Mouse (Mus musculus): Measurements from ENCODE around the gene Aspdh.
A peak's percentile ranks its signal among the peaks of the same experiment; 100 is the strongest.

Gene Aspdh

GRCm38 (mm10) chr7:44453256-44453655, 11.9 kb upstream of the Aspdh start:
- no peak for DNase-seq

- no peak for DNase-seq
Measured at GRCm38 (mm10) chr7:44456302-44456701, 8.9 kb upstream of the Aspdh start.

DNA sequence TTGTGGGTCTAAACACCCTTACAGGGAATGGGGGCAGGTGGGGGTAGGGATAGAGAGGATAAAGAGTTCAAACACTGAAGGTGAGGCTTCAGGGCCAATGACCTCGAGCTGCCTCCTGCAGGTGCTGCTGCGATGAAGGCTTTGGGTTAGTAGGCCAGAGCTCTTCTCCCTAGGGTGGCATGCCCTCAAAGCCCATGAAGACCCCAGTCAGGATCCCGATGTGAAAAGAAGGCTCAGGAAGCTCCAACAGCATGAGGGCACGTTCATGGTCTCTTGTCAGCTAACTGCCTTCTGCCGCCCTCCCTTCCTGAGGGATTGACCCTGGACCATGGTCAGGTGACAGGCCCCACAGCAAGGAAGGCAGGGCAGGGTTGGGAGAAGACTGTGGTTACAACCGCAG, 5.1 kb upstream of the Aspdh start:
- peak; percentile 2 for DNase-seq

DNA sequence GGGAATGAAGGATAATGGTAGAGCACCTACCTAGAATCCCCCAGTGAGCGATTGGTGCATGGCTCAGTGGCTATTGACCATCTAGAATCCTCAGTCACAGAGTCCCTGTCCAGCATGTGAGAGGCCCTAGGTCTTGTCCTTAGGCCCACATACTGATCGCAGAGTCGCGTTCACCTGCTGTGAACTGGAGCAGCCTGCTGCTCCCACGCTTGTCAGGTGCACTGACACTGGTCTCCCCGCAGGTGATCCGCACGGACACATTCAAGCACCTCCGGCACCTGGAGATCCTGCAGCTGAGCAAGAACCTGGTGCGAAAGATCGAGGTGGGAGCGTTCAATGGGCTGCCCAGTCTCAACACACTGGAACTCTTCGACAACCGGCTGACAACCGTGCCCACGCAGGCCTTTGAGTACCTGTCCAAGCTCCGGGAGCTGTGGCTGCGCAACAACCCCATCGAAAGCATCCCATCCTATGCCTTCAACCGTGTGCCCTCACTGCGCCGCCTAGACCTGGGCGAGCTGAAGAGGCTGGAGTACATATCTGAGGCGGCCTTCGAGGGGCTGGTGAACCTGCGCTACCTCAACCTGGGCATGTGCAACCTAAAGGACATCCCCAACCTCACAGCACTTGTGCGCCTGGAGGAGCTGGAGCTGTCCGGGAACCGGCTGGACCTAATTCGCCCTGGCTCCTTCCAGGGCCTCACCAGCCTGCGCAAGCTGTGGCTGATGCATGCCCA, 4.3 kb upstream of the Aspdh start:
- DNase-seq = no peak

DNA sequence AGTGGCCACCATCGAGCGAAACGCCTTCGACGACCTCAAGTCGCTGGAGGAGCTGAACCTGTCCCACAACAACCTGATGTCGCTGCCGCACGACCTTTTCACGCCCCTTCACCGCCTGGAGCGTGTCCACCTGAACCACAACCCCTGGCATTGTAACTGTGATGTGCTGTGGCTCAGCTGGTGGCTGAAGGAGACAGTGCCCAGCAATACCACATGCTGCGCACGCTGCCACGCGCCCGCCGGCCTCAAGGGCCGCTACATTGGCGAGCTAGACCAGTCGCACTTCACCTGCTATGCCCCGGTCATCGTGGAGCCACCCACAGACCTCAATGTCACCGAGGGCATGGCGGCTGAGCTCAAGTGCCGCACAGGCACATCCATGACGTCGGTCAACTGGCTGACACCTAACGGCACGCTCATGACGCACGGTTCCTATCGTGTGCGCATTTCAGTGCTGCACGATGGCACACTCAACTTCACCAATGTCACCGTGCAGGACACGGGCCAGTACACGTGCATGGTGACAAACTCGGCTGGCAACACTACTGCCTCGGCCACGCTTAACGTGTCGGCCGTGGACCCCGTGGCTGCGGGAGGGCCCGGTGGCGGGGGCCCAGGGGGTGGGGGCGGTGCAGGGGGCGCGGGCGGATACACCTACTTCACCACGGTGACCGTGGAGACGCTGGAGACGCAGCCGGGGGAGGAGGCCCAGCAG, 3.5 kb upstream of the Aspdh start:
- no peak for DNase-seq

GRCm38 (mm10) chr7:44462218-44463055, 2.8 kb upstream of the Aspdh start:
- DNase-seq = peak; percentile 64

- DNase-seq = no peak
Measured at GRCm38 (mm10) chr7:44463056-44463425, 2.1 kb upstream of the Aspdh start.

DNA sequence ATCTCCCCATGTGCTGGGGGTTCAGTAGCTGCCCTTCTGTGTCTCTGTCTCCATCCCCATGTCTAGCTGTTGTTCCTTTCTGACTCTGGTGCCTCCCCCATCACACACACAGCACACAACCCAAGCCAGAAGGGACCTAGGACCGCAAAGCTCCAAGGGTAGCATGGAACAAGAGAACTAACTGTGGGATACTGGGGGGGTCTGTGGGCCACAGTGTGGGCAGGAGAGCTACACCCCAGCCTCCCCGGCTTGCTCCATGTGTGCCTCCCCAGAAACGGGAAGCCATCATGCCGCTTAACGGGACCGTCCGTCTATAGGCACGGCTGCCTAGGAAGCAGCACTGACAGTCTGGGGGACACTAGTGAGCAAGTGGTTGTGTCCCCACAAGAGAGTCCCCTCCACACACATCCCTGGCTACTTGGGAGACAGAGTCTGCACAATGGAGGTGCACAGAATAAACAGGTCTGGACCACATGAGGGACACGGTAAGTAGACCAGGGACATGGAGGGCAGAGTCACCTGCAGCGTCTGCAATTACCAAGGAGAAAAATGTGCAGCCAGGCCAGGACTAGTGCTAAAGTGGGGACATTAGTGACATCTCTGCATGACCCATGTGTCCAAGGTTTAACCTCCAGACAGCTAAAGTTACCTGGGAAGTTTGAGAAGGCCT, 1.5 kb upstream of the Aspdh start:
- no peak for DNase-seq

- DNase-seq = no peak
Measured at GRCm38 (mm10) chr7:44464511-44464910, 680 bp upstream of the Aspdh start.

DNA sequence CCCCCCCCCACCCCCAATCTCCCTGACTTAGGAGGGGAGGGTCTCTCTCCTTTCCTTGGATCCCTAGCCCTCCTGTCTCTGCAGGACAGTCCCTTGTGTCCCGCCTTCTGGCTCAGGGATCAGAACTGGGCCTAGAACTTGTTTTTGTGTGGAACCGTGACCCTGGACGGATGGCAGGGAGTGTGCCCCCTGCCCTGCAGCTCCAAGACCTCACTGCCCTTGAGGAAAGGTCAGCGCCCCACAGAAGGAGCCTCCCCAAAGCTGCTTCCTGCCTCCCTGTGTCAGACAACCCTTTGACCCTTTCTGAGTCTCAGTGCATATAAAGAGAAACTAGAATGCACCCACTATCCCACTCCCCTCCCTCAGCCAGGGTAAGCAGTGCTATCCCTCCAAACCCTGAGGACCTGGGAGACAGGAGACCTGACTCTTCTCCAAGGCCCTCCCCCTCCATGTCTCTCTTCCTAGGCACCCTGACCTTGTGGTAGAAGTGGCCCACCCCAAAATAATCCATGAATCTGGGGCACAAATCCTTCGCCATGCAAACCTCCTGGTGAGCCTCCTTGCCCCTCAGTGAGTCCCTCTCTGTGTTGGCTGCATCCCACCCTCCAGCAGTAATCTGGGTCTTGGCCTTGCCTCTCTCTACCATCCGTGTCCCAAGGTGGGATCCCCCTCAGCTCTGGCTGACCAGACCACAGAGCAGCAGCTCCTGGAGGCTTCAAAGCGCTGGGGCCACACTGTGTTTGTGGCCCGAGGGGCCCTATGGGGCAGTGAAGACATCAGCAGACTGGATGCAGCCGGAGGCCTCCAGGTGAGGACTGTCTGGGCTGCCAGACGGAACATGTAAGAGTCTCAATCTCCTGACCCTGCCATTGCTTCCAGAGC, 1.1 kb downstream of the Aspdh start:
- no peak for DNase-seq

DNA sequence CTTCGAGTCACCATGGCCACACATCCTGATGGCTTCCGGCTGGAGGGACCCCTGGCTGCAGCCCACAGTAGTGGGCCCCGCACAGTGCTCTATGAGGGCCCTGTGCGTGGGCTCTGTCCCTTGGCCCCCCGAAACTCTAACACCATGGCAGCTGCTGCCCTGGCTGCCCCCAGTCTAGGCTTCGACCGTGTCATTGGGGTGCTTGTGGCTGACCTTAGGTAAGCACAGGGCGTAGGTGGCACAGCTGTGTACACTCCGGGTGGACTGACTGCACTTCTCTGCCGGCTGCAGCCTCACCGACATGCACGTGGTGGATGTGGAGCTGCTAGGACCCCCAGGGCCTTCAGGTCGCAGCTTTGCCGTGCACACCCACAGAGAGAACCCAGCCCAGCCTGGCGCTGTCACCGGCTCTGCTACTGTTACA, 1.7 kb downstream of the Aspdh start:
- no peak for DNase-seq

DNA sequence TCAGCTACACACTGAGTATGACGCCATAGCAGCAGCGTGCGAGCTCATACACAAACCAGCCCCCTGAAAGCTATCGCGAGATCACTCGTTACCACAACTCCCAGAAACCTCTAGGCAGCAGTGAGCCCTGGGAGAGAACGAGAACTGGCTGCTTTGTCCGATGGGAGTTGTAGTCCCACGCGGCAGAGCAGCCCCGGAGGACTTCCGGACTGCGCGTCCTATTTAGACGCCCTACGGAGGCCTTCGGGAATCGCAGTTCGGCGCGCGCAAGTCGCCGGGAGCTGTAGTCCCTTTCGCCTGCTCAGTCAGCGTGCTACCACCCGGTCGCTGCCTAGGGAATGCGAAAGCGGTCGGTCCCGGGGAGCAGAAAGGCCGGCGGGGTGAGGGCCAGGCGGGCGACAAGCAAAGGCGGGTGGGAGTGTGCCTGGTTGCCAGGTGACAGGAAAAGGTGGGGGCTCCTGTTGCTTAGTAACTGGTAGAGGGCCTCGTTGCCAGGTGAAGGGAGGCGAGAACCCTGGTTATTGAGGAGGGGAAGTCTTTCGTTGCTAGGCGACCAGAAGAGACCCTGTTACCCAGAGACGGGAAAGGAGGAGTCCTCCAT, 2.7 kb downstream of the Aspdh start, which contains the start of gene Josd2:
Gene Josd2, plus strand, starts transcription at position 170 of the 601 bp plus-strand sequence.
- peak; percentile 95 for DNase-seq

DNA sequence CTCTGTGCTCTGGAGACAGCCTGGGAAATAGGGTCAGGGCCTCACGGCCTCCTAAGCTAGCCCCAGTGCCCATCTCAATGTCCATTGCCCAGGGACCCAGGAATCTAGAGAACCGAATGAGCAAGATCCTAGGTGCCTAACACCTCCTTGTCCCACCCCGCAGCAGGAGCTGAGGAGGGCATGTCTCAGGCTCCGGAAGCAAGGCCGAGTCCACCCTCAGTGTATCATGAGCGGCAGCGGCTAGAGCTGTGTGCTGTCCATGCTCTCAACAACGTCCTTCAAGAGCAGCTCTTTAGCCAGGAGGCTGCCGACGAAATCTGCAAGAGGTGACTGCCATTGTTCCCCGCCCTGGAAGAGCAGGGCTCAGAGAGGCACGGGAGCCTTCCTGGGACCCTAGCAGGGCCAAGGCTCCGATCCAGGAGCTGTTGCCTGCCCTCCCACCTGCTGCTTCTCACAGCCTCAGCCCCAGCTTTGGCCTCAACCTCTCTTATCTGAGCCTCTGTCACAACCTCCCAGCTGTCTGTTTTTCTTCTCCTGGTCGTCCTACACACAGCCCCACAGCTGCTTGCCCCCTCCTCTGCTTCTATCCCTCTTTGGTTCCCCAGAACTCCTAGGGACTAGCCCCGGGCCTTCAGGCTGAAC, 3.6 kb downstream of the Aspdh start:
- no peak for DNase-seq

DNA sequence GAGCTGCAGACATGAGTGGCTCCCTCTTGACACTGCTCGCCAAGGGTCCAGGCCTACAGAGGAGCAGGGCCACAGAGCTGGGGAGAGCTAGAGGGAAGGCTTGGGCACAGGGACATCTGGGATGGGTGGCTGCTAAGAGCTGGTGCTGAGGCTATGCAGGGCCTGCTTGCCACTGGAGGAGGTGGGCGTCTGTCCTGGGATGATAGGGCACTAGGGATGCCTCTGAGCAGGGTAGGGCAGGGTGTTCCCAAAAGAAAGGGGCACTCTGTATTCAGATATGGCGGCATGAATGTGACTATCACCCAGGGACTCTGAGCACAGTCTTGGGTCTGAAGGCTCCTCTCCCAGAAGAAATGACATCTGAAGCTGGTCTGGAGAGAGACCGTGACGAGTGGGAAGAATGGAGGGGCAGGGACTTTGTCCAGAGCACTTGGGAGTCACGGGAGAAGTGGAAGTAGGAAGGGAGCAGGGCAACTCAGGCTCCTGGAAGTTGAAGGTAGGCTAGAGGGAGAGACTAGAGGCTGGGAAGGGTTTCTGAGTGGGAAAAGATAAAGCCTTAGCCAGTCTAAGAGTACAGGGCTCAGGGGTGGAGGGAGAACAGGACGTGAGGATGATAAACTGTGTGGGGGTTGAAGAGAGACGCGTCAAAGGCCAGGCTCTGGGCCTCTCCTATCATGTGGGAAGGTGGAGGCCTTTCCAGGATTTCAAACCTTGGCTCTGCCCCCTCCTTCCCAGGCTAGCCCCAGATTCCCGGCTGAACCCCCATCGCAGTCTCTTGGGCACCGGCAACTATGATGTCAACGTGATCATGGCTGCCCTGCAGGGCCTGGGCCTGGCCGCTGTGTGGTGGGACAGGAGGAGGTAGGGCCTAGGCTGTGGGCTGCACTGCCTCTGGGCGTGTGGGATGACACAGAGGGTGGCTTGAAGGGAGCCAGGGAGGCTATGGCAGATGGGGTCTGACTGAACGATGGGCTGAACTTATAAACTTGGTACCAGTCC, 4.8 kb downstream of the Aspdh start:
- no peak for DNase-seq

DNA sequence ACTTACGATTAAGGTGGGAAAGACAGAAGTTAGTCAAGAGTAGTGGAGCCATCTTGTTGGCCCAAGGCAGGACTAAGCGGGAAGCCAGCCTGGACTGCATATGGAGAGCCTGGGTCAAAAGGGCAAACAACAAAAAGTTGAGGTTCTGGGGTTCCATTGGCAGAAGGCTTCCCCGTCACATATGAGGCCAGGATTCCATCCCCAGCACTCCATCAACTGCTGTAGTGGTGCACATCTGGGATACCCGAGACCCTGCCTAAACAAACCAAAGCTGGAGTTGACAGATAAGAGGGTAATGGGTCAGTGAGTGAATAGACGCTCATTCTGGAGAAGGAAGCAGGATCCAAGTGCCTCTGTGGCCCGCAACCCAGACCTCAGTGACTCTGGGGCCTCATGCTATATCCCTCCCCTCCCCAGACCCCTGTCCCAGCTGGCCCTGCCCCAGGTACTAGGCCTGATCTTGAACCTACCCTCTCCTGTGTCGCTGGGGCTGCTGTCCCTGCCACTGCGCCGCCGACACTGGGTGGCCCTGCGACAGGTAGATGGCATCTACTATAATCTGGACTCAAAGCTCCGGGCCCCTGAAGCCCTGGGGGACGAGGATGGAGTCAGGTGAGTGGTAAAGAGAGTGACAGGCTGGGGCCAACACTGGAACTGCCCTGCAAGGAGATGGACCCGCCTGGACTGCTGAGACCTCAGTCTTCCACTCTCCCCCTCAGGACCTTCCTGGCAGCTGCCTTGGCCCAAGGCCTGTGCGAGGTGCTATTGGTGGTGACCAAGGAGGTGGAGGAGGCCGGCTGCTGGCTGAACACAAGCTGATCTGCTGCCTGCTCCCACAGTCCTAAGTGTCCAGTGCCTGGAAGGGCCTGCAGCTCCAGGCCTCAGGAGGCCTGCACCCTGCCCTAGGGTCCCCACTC, 5.8 kb downstream of the Aspdh start:
- no peak for DNase-seq

- DNase-seq = no peak
Measured at GRCm38 (mm10) chr7:44471880-44472557, 6.8 kb downstream of the Aspdh start.

GRCm38 (mm10) chr7:44472558-44472885, 7.3 kb downstream of the Aspdh start:
- DNase-seq = no peak
